Mouse (Mus musculus): ENCODE measurements around the gene Smim27. TPM values are rescaled to one million over a fixed set of nuclear protein-coding genes. Genes with fewer than 3 reads are reported as not detected.
A peak's percentile ranks its signal among the peaks of the same experiment; 100 is the strongest.

Gene Smim27
- 10 to 100 TPM; 10.3 to 11.8 TPM for total RNA-seq (2021)
- long read RNA-seq, experiment 1, transcript Smim27-201 (2 exons, 1,044 nt), result major isoform, 7 of 7 reads
- long read RNA-seq, experiment 1, partial matches to known transcripts, result 0 of 7 reads
- long read RNA-seq, experiment 1, other reads (novel, unspliced or antisense), result 0 of 7 reads
- long read RNA-seq, experiment 2, partial matches to known transcripts, result 0 of 1 reads
- long read RNA-seq, experiment 2, other reads (novel, unspliced or antisense), result 0 of 1 reads

DNA sequence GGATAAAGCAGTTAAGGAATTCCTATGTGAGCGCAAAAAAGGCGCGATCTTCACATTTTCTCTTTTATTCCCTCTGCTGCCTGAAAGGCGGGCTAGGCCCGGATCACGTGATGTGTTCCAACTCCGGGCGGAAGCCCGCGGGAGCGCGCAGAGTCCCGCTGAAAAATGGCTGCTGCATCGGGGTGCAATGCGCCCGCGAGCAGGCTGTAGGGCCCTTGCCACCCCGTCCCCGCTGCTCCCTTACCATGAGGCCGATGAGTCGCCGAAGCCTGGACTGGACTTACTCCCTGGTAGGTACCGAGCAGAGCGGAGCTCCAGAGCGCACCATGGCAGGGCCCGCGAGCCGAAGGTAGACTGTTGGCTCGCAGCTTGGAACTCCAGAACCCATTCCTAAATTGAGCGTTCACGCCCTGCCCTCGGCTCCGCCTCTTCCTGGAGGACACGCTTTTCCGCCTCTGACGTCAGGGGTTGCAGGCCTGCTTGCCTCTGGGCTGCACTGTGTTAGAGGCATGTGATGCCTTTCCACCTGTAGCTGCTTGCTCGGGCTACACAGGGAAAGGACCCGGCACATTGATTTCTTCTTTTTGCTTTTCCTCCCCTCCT lies at the start of gene Smim27, which contains the start of gene Topors:
TSS of gene Smim27 (plus strand) at position 150 of the 603 bp plus-strand sequence.
TSS of gene Topors (minus strand) at position 421 of the 603 bp plus-strand sequence.
- no peak for TF ChIP-seq CTCF (IDR thresholded peaks at IDR 0.05)
- intact Hi-C loops (cut with DNase I), result loop anchor here (1.0 to 10.0 kb wide), 3 partner anchors 10 to 675 kb away; partner anchors contain the start of genes Aco1, Bag1, Chmp5 and Ndufb6
- Histone ChIP-seq H3K4me3 (peak within 1 kb of the TSS; percentile 58), H3K27ac (peak within 1 kb of the TSS; percentile 91)
- peak; percentile 91 to 94 for DNase-seq (ENCODE audit: extremely low spot score in 1 of 2, low spot score in 2 of 2)

- TF ChIP-seq CTCF (IDR thresholded peaks at IDR 0.05), result no peak
- intact Hi-C loops (cut with DNase I), result no loop called here
- Histone ChIP-seq H3K27ac (no peak overlapping the region), H3K4me3 (no peak overlapping the region)
- DNase-seq (ENCODE audit: extremely low spot score in 1 of 2, low spot score in 2 of 2), result no peak
Observed at GRCm38 (mm10) chr4:40220437-40220836, 48.9 kb upstream of the Smim27 start.

GRCm38 (mm10) chr4:40221004-40221760 lies 48.2 kb upstream of the Smim27 start:
- no peak for TF ChIP-seq CTCF (IDR thresholded peaks at IDR 0.05)
- H3K27ac ChIP-seq, result no peak overlapping the region
- DNase-seq (ENCODE audit: extremely low spot score in 1 of 2, low spot score in 2 of 2), result no peak
- H3K4me3 ChIP-seq, result no peak overlapping the region
- intact Hi-C loops (cut with DNase I), result no loop called here

DNA sequence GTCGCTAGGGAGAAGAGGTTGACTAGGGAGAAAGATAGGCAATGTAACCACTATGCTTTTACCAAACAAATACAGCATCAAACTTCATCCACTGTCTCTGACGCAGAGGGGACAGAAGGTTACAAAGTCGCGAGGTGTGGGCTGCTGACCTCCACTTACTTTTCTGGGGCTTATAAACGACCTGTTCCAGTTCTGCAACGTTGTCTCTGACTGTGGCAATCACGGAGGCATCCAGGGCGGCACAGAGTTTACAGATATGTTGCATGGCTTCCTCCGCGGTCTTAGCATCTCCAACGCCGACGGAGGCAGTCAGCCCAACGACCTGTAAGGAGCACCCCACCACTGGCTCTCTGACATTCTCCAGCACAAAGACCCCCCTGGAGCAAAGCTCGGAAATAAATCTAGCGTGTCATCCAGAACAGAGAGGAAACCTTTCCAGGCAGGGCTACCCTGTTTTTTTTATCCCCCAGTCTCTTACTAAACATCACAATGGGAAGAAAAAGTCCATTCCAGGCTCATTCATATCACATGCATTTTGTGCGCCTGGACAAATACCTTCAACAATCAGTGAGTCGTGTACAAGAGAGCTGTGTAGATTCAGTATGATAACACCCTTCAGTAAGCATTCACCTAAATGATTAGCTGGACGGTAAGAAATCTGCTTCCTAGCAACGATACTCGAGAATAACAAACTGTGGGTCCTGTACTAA lies 47.3 kb upstream of the Smim27 start:
- Histone ChIP-seq H3K4me3 (no peak overlapping the region), H3K27ac (no peak overlapping the region)
- no peak for TF ChIP-seq CTCF (IDR thresholded peaks at IDR 0.05)
- intact Hi-C loops (cut with DNase I), result no loop called here
- DNase-seq (ENCODE audit: extremely low spot score in 1 of 2, low spot score in 2 of 2), result no peak

DNA sequence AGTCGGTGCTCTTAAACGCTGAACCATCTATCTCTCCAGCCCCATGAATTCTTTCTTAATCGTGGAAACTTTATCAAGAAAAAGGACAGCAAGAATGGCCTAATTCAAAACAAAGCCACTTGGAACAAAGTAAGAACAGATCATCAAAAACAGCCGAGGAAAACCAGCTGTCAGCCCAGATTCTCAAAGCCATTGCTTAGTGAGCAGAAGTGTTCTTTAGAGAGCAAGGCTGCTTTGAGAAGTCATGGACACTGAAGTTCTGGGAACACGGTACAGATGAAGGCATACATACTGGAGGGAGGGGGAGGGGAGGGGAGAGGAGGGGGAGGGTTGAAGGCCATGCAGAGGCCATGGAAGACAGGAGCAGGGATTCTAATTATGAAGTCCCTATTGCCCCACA lies 43.3 kb upstream of the Smim27 start:
- no peak overlapping the region for H3K27ac ChIP-seq
- H3K4me3 ChIP-seq, result no peak overlapping the region
- intact Hi-C loops (cut with DNase I), result no loop called here
- DNase-seq (ENCODE audit: extremely low spot score in 1 of 2, low spot score in 2 of 2), result no peak
- no peak for TF ChIP-seq CTCF (IDR thresholded peaks at IDR 0.05)

GRCm38 (mm10) chr4:40227131-40227530 lies 42.2 kb upstream of the Smim27 start:
- TF ChIP-seq CTCF (IDR thresholded peaks at IDR 0.05), result no peak
- intact Hi-C loops (cut with DNase I), result no loop called here
- no peak for DNase-seq (ENCODE audit: extremely low spot score in 1 of 2, low spot score in 2 of 2)
- H3K27ac ChIP-seq, result no peak overlapping the region
- no peak overlapping the region for H3K4me3 ChIP-seq

DNA sequence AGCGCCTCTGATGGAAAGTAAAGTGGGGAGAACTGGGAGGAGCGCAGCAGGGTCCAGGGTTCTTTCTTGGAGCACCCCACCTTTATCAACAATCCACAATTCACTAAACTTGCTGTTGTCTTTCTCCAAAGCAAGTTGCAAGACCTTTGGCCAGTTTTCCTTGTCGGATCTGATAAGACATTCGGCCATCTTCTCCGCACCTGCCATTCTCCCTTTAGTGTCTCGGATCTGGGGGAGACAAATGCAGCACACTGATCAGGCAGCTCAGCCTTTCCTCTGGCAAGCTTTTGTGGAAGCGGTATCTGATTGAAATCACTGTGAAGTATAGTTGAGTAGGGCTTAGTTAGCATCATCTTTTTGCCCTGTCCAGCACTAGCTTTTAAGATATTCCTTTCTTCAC lies 41.5 kb upstream of the Smim27 start:
- DNase-seq (ENCODE audit: extremely low spot score in 1 of 2, low spot score in 2 of 2), result no peak
- Histone ChIP-seq H3K27ac (no peak overlapping the region), H3K4me3 (no peak overlapping the region)
- TF ChIP-seq CTCF (IDR thresholded peaks at IDR 0.05), result no peak
- intact Hi-C loops (cut with DNase I), result no loop called here

GRCm38 (mm10) chr4:40229723-40230122 lies 39.7 kb upstream of the Smim27 start:
- no peak overlapping the region for H3K4me3 ChIP-seq
- DNase-seq (ENCODE audit: extremely low spot score in 1 of 2, low spot score in 2 of 2), result no peak
- intact Hi-C loops (cut with DNase I), result no loop called here
- TF ChIP-seq CTCF (IDR thresholded peaks at IDR 0.05), result no peak
- H3K27ac ChIP-seq, result no peak overlapping the region

DNA sequence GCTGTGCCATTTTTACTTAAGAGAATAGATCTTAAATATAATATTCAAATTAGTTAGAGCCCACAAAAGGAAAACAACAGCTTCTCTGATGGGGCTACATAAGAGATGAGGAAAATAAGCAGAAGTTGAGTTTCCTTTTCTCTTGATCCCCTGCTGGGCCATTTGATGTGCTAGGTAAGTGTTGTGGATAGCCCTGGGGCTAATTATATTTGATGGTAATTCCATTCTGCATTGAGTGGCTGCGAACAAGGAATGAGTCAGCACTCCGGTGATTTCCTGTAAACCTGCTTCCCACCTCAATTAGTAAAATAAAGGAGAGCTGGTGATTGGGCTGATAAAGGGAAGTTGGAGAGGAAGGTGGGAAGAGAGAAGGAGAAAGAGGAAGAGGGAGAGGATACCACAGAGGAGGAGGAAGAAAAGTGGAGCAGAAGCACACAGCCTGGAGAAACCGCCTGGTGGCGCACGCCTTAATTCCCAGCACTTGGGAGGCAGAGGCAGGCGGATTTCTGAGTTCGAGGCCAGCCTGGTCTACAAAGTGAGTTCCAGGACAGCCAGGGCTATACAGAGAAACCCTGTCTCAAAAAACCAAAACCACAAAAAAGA lies 36.2 kb upstream of the Smim27 start:
- no peak for DNase-seq (ENCODE audit: extremely low spot score in 1 of 2, low spot score in 2 of 2)
- Histone ChIP-seq H3K27ac (no peak overlapping the region), H3K4me3 (no peak overlapping the region)
- intact Hi-C loops (cut with DNase I), result no loop called here
- no peak for TF ChIP-seq CTCF (IDR thresholded peaks at IDR 0.05)

DNA sequence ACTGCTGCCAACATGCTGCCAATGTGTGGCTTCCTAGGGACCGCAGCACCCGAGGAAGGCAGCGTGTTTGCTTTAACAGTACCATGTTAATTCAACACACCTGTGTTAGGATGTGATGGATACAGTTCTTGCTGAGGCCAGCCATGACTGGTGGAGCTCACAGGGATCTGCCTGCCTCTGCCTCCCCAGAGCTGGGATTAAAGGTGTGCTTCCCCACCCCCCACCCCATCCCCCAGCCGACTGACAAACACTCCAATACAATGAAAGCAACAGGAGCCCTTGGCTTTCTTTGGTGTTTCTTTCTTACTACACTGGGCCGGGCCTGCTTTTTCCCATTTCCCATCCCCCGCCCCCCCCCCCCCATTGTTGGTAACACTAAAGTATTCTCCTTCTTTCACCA lies 35.1 kb upstream of the Smim27 start:
- Histone ChIP-seq H3K4me3 (no peak overlapping the region), H3K27ac (no peak overlapping the region)
- intact Hi-C loops (cut with DNase I), result no loop called here
- DNase-seq (ENCODE audit: extremely low spot score in 1 of 2, low spot score in 2 of 2), result no peak
- no peak for TF ChIP-seq CTCF (IDR thresholded peaks at IDR 0.05)

DNA sequence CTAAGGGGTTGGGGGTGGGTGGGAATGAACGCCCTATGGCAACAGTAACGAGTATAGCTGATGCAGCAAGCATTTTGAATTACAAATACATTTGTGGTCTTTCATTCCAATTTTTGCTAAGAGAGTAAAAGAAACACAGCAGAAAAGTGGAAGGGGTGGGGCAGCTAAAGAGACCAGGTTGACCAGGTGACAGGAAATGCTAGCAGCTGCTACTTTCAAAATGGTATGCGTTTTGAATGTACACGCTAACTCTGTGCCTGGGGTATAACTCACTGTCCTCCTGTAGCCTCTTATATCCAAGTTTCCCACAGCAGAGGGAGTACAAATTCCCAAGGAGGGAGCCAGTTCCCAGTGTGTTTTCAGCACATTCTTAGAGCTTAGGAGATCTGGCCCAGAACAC lies 32.5 kb upstream of the Smim27 start:
- TF ChIP-seq CTCF (IDR thresholded peaks at IDR 0.05), result no peak
- Histone ChIP-seq H3K27ac (no peak overlapping the region), H3K4me3 (no peak overlapping the region)
- no peak for DNase-seq (ENCODE audit: extremely low spot score in 1 of 2, low spot score in 2 of 2)
- intact Hi-C loops (cut with DNase I), result no loop called here
